Mouse (Mus musculus) limb, embryonic 11.5 days (tissue): ENCODE measurements at regions not wholly inside any gene's neighbourhood (a gene's known extent, or its start where the extent isn't known, plus 50 kb on each side); places are given as distances from the start of the nearest gene placed in this dataset.

ENCODE experiments used
- ATAC-seq: fragments of 200-750 bp; cut with Nextera tagmentation; 2 replicates; pipeline ENCODE4 v1.8.0; 2017; ENCODE audit warnings: low read depth; ENCODE audit not compliant: insufficient number of reproducible peaks, low FRiP score, low TSS enrichment
- DNase-seq: peaks from one replicate; pipeline ENCODE4 v3.0.0-alpha.2; 2015; ENCODE audit warnings: low spot score
- H3K27ac ChIP-seq: fragments of 300-500 bp; sonication (generic); replicated peaks from 2 replicates; pipeline ENCODE4 v1.5.1; 2014; ENCODE audit warnings: low read depth, mild to moderate bottlenecking, low read length
- H3K27me3 ChIP-seq: fragments of 300-500 bp; sonication (generic); 2 replicates; pipeline ENCODE4 v1.6.1; 2014; ENCODE audit warnings: mild to moderate bottlenecking, low read length, mixed read lengths; ENCODE audit not compliant: control insufficient read depth, insufficient read depth
- H3K36me3 ChIP-seq: fragments of 300-500 bp; sonication (generic); 2 replicates; pipeline ENCODE4 v1.6.1; 2014; ENCODE audit warnings: mild to moderate bottlenecking, low read length, moderate library complexity, mixed read lengths; ENCODE audit not compliant: control insufficient read depth, insufficient read depth
- H3K4me1 ChIP-seq: fragments of 300-500 bp; sonication (generic); 2 replicates; pipeline ENCODE4 v1.6.1; 2014; ENCODE audit warnings: low read length, mixed read lengths; ENCODE audit not compliant: control insufficient read depth, insufficient read depth
- H3K4me2 ChIP-seq: fragments of 300-500 bp; sonication (generic); 2 replicates; pipeline ENCODE4 v1.6.1; 2014; ENCODE audit warnings: low read depth, mild to moderate bottlenecking, moderate library complexity; ENCODE audit not compliant: severe bottlenecking
- H3K4me3 ChIP-seq: fragments of 300-500 bp; sonication (generic); 2 replicates; pipeline ENCODE4 v1.5.1; 2014; ENCODE audit warnings: low read depth, low read length
- H3K9ac ChIP-seq: fragments of 300-500 bp; sonication (generic); 2 replicates; pipeline ENCODE4 v1.6.1; 2014; ENCODE audit warnings: mild to moderate bottlenecking, low read length
- H3K9me3 ChIP-seq: fragments of 300-500 bp; sonication (generic); 2 replicates; pipeline ENCODE4 v1.6.1; 2016; ENCODE audit warnings: low read length; ENCODE audit not compliant: control insufficient read depth
- WGBS: fragments of 180-500 bp; shearing (Covaris S2); extraction: QIAGEN DNeasy Blood & Tissue Kit; methylation state at CpG from one replicate; pipeline ENCODE4 v1.1.7; 2014; 5-methylcytosine and 5-hydroxymethylcytosine counted together

DNA sequence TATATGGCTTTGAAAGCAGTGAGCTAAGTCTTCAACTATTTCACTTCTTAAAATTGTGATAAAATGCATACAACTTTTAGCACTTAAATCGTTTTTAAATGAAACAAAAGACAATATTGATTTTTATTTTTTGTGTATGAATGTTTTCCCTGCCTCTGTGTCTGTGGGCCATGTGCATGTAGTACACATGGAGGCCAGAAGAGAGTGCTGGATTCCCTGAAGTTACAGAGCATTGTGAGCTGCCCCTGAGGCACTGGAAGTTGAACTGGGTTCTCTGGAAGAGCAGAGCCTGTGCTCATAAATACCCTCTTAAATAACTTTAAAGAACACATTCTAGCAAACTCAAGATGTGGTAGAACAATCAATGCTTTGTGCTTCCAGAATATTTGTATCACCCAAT is 61.8 kb upstream of the Gm6812 start:
- Histone ChIP-seq H3K27me3 (no peaks in the 10 kb centered on the region), H3K4me2 (no peak overlapping the region), H3K4me3 (no peak overlapping the region), H3K27ac (no peak overlapping the region), H3K9ac (no peak overlapping the region), H3K4me1 (no peaks in the 10 kb centered on the region), H3K9me3 (no peaks in the 10 kb centered on the region), H3K36me3 (no peaks in the 10 kb centered on the region)
- no peak for ATAC-seq
- 20% methylated on average over 1 of the region's 1 CpGs for WGBS
- DNase-seq, result peak; percentile 23

DNA sequence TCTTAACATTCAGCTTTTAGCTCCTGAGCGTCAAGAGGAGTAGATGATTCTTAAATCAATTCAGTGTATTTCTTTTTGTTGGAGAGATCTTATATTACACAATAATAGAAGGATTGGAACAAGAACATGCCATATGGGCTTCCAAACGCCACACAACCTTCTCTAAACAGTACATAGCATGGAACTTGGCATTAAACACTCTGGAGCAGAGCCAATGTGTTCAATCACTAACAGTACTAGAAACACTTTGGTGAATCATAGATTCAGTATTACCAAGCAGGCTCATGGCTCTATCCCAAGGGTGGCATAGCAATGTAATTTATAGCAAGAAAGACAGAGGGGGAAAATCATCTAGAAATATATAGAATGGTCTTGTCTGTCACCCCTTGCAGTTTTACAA is 60.4 kb upstream of the Gm6812 start:
- 71% methylated on average over 2 of the region's 2 CpGs for WGBS
- Histone ChIP-seq H3K36me3 (no peaks in the 10 kb centered on the region), H3K4me2 (no peak overlapping the region), H3K9ac (no peak overlapping the region), H3K9me3 (no peaks in the 10 kb centered on the region), H3K27ac (no peak overlapping the region), H3K27me3 (no peaks in the 10 kb centered on the region), H3K4me3 (no peak overlapping the region), H3K4me1 (no peaks in the 10 kb centered on the region)
- DNase-seq (no peak), ATAC-seq (no peak)

DNA sequence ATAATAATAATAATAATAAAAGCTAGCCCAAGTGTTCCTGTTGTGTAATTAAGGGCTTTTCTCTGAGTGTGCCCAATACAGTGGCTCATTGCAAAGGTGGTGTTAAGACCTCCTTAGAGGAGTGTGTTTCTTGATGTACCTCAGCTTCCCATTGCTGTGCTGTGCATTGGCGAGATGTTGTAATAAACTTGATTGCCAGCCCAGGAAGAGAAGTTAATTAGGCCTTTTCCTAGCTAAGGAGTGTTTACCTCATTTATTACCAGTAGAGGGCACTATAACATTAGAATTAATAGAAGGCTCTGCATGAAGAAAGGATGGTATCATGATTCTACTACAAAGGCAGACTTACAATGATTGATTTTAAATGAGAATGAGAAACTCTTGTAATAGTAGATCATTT is 57.9 kb upstream of the Gm6812 start:
- Histone ChIP-seq H3K4me1 (no peaks in the 10 kb centered on the region), H3K36me3 (no peaks in the 10 kb centered on the region), H3K9ac (no peak overlapping the region), H3K4me3 (no peak overlapping the region), H3K4me2 (no peak overlapping the region), H3K27me3 (no peaks in the 10 kb centered on the region), H3K27ac (no peak overlapping the region), H3K9me3 (no peaks in the 10 kb centered on the region)
- 11% methylated on average over 1 of the region's 1 CpGs for WGBS
- no peak for ATAC-seq
- DNase-seq, result no peak

DNA sequence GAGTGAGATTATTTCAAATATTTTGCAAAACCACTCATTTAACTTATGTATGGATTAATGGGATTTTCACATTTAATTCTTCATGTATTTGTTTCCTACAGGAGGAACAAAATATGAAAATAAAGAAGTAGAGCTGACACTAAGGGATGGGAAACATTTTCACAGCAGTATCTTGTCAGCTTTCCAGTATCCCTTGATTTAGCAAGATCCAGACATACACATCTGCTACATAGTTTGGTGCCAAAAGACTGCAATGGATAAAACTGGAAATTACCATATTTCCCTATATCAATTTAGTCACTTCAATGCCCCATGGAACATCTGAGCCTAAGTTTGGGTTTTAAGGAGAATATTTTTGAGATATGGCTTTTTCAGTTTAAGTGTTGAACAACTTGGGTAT is 52.9 kb upstream of the Gm6812 start:
- no peaks in the 10 kb centered on the region for H3K27me3 ChIP-seq
- DNase-seq, result no peak
- no peaks in the 10 kb centered on the region for H3K36me3 ChIP-seq
- no peak overlapping the region for H3K27ac ChIP-seq
- no peak overlapping the region for H3K4me2 ChIP-seq
- H3K4me1 ChIP-seq, result no peaks in the 10 kb centered on the region
- no peak overlapping the region for H3K9ac ChIP-seq
- H3K9me3 ChIP-seq, result no peaks in the 10 kb centered on the region
- no peak for ATAC-seq
- no peak overlapping the region for H3K4me3 ChIP-seq
